Mouse (Mus musculus) midbrain, embryonic 13.5 days (tissue): Measurements from ENCODE around the gene Kcnk5. TPM values are rescaled to one million over a fixed set of nuclear protein-coding genes. Genes with fewer than 3 reads are reported as not detected.

ENCODE experiments used
- ATAC-seq: fragments of 200-750 bp; cut with Nextera tagmentation; 2 replicates; pipeline ENCODE4 v1.8.0; 2017; ENCODE audit warnings: mild to moderate bottlenecking, moderate TSS enrichment, moderate library complexity
- H3K27ac ChIP-seq: fragments of 300-500 bp; sonication (generic); 2 replicates; pipeline ENCODE4 v1.5.1; 2015; ENCODE audit warnings: inconsistent platforms, mild to moderate bottlenecking, moderate library complexity
- H3K27me3 ChIP-seq: fragments of 300-500 bp; sonication (generic); 2 replicates; pipeline ENCODE4 v1.6.1; 2015; ENCODE audit warnings: mild to moderate bottlenecking, inconsistent platforms
- H3K36me3 ChIP-seq: fragments of 300-500 bp; sonication (generic); 2 replicates; pipeline ENCODE4 v1.6.1; 2015; ENCODE audit warnings: mild to moderate bottlenecking, inconsistent platforms
- H3K4me1 ChIP-seq: fragments of 300-500 bp; sonication (generic); replicated peaks from 2 replicates; pipeline ENCODE4 v1.6.1; 2015; ENCODE audit warnings: inconsistent platforms
- H3K4me2 ChIP-seq: fragments of 300-500 bp; sonication (generic); replicated peaks from 2 replicates; pipeline ENCODE4 v1.6.1; 2015; ENCODE audit warnings: moderate library complexity, mild to moderate bottlenecking, inconsistent platforms
- H3K4me3 ChIP-seq: fragments of 300-500 bp; sonication (generic); replicated peaks from 2 replicates; pipeline ENCODE4 v1.5.1; 2015; ENCODE audit warnings: mild to moderate bottlenecking, inconsistent platforms
- H3K9ac ChIP-seq: fragments of 300-500 bp; sonication (generic); replicated peaks from 2 replicates; pipeline ENCODE4 v1.6.1; 2015; ENCODE audit warnings: mild to moderate bottlenecking, inconsistent platforms
- H3K9me3 ChIP-seq: fragments of 300-500 bp; sonication (generic); 2 replicates; pipeline ENCODE4 v1.6.1; 2016; ENCODE audit warnings: mild to moderate bottlenecking, inconsistent platforms
- WGBS: fragments of 180-500 bp; shearing (Covaris S2); methylation state at CpG from one replicate; pipeline ENCODE4 v1.1.7; 2015; 5-methylcytosine and 5-hydroxymethylcytosine counted together
- polyA plus RNA-seq: library from polyadenylated mRNA; unstranded; fragments of >200 nt; fragmentation: Nextera tagmentation; extraction: Ambion mirVana; gene quantifications from 2 replicates; pipeline ENCODE4 v1.2.1, GENCODE M21; 2015

The Kcnk5 gene
- polyA plus RNA-seq, 1 experiment from 2014 or later = 2.7 TPM

- Histone ChIP-seq H3K27ac (no peak overlapping the region), H3K9me3 (no peaks in the 10 kb centered on the region), H3K36me3 (no peaks in the 10 kb centered on the region), H3K27me3 (no peaks in the 10 kb centered on the region), H3K9ac (no peak overlapping the region), H3K4me3 (no peak overlapping the region), H3K4me1 (no peaks in the 10 kb centered on the region), H3K4me2 (no peak overlapping the region)
- WGBS = 57% methylated on average over 4 of the region's 4 CpGs
- no peak for ATAC-seq
These were observed 78.4 kb downstream of the Kcnk5 start for GRCm38 (mm10) chr14:20103207-20103606.

- Histone ChIP-seq H3K27ac (no peak overlapping the region), H3K4me2 (no peak overlapping the region), H3K9me3 (no peaks in the 10 kb centered on the region), H3K9ac (no peak overlapping the region), H3K4me3 (no peak overlapping the region), H3K27me3 (no peaks in the 10 kb centered on the region), H3K36me3 (no peaks in the 10 kb centered on the region), H3K4me1 (no peaks in the 10 kb centered on the region)
- no peak for ATAC-seq
- 67% methylated on average over 5 of the region's 5 CpGs for WGBS
These were observed 83.5 kb downstream of the Kcnk5 start for GRCm38 (mm10) chr14:20098061-20098460.

- no peaks in the 10 kb centered on the region for H3K9me3 ChIP-seq
- H3K27me3 ChIP-seq = no peaks in the 10 kb centered on the region
- H3K4me1 ChIP-seq = no peaks in the 10 kb centered on the region
- H3K9ac ChIP-seq = no peak overlapping the region
- no peak overlapping the region for H3K27ac ChIP-seq
- ATAC-seq = no peak
- 77% methylated on average over 5 of the region's 5 CpGs for WGBS
- no peaks in the 10 kb centered on the region for H3K36me3 ChIP-seq
- no peak overlapping the region for H3K4me2 ChIP-seq
- H3K4me3 ChIP-seq = no peak overlapping the region
These were observed 86.7 kb downstream of the Kcnk5 start for GRCm38 (mm10) chr14:20094942-20095341.

- Histone ChIP-seq H3K9me3 (no peaks in the 10 kb centered on the region), H3K9ac (no peak overlapping the region), H3K27ac (no peak overlapping the region), H3K36me3 (no peaks in the 10 kb centered on the region), H3K4me2 (no peak overlapping the region), H3K4me1 (no peaks in the 10 kb centered on the region), H3K4me3 (no peak overlapping the region), H3K27me3 (no peaks in the 10 kb centered on the region)
- ATAC-seq = no peak
- 24% methylated on average over 7 of the region's 7 CpGs for WGBS
These were observed 88.1 kb downstream of the Kcnk5 start for GRCm38 (mm10) chr14:20093493-20093892.

Other genes starting within 250 kb of the Kcnk5 start
- gene Gng2, start 204.2 kb downstream of the Kcnk5 start, polyA plus RNA-seq = 367 and 370 TPM in 2 replicates
- 14.8 and 15.1 TPM in 2 replicates for gene Saysd1, start 43.3 kb downstream of the Kcnk5 start, polyA plus RNA-seq
- 0.07 TPM in 1 of 2 replicates, not detected in the other for gene Kcnk16, start 87.4 kb upstream of the Kcnk5 start, polyA plus RNA-seq
- gene Nudt13, start 112.9 kb upstream of the Kcnk5 start, polyA plus RNA-seq = 12.7 and 14.6 TPM in 2 replicates
- gene Ecd, start 166.3 kb upstream of the Kcnk5 start, polyA plus RNA-seq = 56.9 and 57.1 TPM in 2 replicates
- gene Fam149b, start 166.4 kb upstream of the Kcnk5 start, polyA plus RNA-seq = 45.3 and 47.1 TPM in 2 replicates
- 156 and 166 TPM in 2 replicates for gene Dnajc9, start 207.1 kb upstream of the Kcnk5 start, polyA plus RNA-seq
- 59.6 and 62.5 TPM in 2 replicates for gene Mrps16, start 211.8 kb upstream of the Kcnk5 start, polyA plus RNA-seq